Mouse (Mus musculus): ENCODE data around the gene Lingo3. TPM values are rescaled to one million over a fixed set of nuclear protein-coding genes. Genes with fewer than 3 reads are reported as not detected.
"Not testable (repeated sequence)": the region's sequence is repeated elsewhere in the genome, so short reads cannot be mapped to it uniquely, and the experiment has no call there.

Gene Lingo3
- polyA plus RNA-seq, 1 experiment from 2014 or later = 6.2 TPM

- H3K4me1 ChIP-seq (ENCODE audit: control insufficient read depth, insufficient read depth, low read length) = no peaks in the 10 kb centered on the region
- H3K9ac ChIP-seq (replicated peaks; ENCODE audit: low read length) = no peak overlapping the region
- no peaks in the 10 kb centered on the region for H3K36me3 ChIP-seq (ENCODE audit: control insufficient read depth, insufficient read depth, low read length)
- no peak overlapping the region for H3K4me2 ChIP-seq (ENCODE audit: low read length)
- H3K27ac ChIP-seq (replicated peaks; ENCODE audit: low read depth, low read length) = no peak overlapping the region
- no peaks in the 10 kb centered on the region for H3K27me3 ChIP-seq (ENCODE audit: control insufficient read depth, insufficient read depth, low read length)
- H3K4me3 ChIP-seq (replicated peaks; ENCODE audit: low read depth, low read length) = no peak overlapping the region
- ATAC-seq (ENCODE audit: low FRiP score, low TSS enrichment) = no peak
- H3K9me3 ChIP-seq (ENCODE audit: control insufficient read depth, low read length) = no peaks in the 10 kb centered on the region
- WGBS = 60% methylated on average over 3 of the region's 3 CpGs
- DNase-seq = no peak
Measured at GRCm38 (mm10) chr10:80819406-80819805, 24.4 kb downstream of the Lingo3 start.

GRCm38 (mm10) chr10:80818599-80819281 lies 25.1 kb downstream of the Lingo3 start:
- H3K4me3 ChIP-seq (replicated peaks; ENCODE audit: low read depth, low read length) = no peak overlapping the region
- H3K27ac ChIP-seq (replicated peaks; ENCODE audit: low read depth, low read length) = no peak overlapping the region
- no peaks in the 10 kb centered on the region for H3K36me3 ChIP-seq (ENCODE audit: control insufficient read depth, insufficient read depth, low read length)
- WGBS = 60% methylated on average over 6 of the region's 6 CpGs
- H3K27me3 ChIP-seq (ENCODE audit: control insufficient read depth, insufficient read depth, low read length) = no peaks in the 10 kb centered on the region
- H3K9me3 ChIP-seq (ENCODE audit: control insufficient read depth, low read length) = no peaks in the 10 kb centered on the region
- DNase-seq = no peak
- no peak overlapping the region for H3K9ac ChIP-seq (replicated peaks; ENCODE audit: low read length)
- no peak overlapping the region for H3K4me2 ChIP-seq (ENCODE audit: low read length)
- no peak for ATAC-seq (ENCODE audit: low FRiP score, low TSS enrichment)
- H3K4me1 ChIP-seq (ENCODE audit: control insufficient read depth, insufficient read depth, low read length) = no peaks in the 10 kb centered on the region

- not testable (repeated sequence) for H3K27ac ChIP-seq (replicated peaks; ENCODE audit: low read depth, low read length); H3K4me3 ChIP-seq (replicated peaks; ENCODE audit: low read depth, low read length); ATAC-seq (ENCODE audit: low FRiP score, low TSS enrichment); H3K36me3 ChIP-seq (ENCODE audit: control insufficient read depth, insufficient read depth, low read length); DNase-seq; H3K4me2 ChIP-seq (ENCODE audit: low read length); H3K4me1 ChIP-seq (ENCODE audit: control insufficient read depth, insufficient read depth, low read length); H3K9me3 ChIP-seq (ENCODE audit: control insufficient read depth, low read length); H3K27me3 ChIP-seq (ENCODE audit: control insufficient read depth, insufficient read depth, low read length); H3K9ac ChIP-seq (replicated peaks; ENCODE audit: low read length)
- 82% methylated on average over 7 of the region's 7 CpGs for WGBS
Measured at GRCm38 (mm10) chr10:80817955-80818354, 25.9 kb downstream of the Lingo3 start.

GRCm38 (mm10) chr10:80817164-80817563 lies 26.7 kb downstream of the Lingo3 start:
- WGBS = 76% methylated on average over 2 of the region's 2 CpGs
- no peaks in the 10 kb centered on the region for H3K36me3 ChIP-seq (ENCODE audit: control insufficient read depth, insufficient read depth, low read length)

GRCm38 (mm10) chr10:80816303-80816702 lies 27.5 kb downstream of the Lingo3 start:
- ATAC-seq (ENCODE audit: low FRiP score, low TSS enrichment); H3K4me2 ChIP-seq (ENCODE audit: low read length); H3K4me1 ChIP-seq (ENCODE audit: control insufficient read depth, insufficient read depth, low read length); H3K9ac ChIP-seq (replicated peaks; ENCODE audit: low read length); H3K4me3 ChIP-seq (replicated peaks; ENCODE audit: low read depth, low read length); H3K27ac ChIP-seq (replicated peaks; ENCODE audit: low read depth, low read length); H3K9me3 ChIP-seq (ENCODE audit: control insufficient read depth, low read length); H3K27me3 ChIP-seq (ENCODE audit: control insufficient read depth, insufficient read depth, low read length); H3K36me3 ChIP-seq (ENCODE audit: control insufficient read depth, insufficient read depth, low read length); DNase-seq: not testable (repeated sequence)
- WGBS = 76% methylated on average over 3 of the region's 3 CpGs

More at GRCm38 (mm10) chr10:80817164-80817563, 26.7 kb downstream of the Lingo3 start:
- Histone ChIP-seq H3K4me2 (ENCODE audit: low read length) (no peak overlapping the region), H3K9me3 (ENCODE audit: control insufficient read depth, low read length) (no peaks in the 10 kb centered on the region), H3K4me3 (replicated peaks; ENCODE audit: low read depth, low read length) (no peak overlapping the region), H3K27me3 (ENCODE audit: control insufficient read depth, insufficient read depth, low read length) (no peaks in the 10 kb centered on the region), H3K9ac (replicated peaks; ENCODE audit: low read length) (no peak overlapping the region), H3K4me1 (ENCODE audit: control insufficient read depth, insufficient read depth, low read length) (no peaks in the 10 kb centered on the region), H3K27ac (replicated peaks; ENCODE audit: low read depth, low read length) (no peak overlapping the region)
- no peak for ATAC-seq (ENCODE audit: low FRiP score, low TSS enrichment)
- DNase-seq = no peak

- Histone ChIP-seq H3K9ac (replicated peaks; ENCODE audit: low read length) (no peak overlapping the region), H3K36me3 (ENCODE audit: control insufficient read depth, insufficient read depth, low read length) (no peaks in the 10 kb centered on the region), H3K4me1 (ENCODE audit: control insufficient read depth, insufficient read depth, low read length) (no peaks in the 10 kb centered on the region), H3K27me3 (ENCODE audit: control insufficient read depth, insufficient read depth, low read length) (peaks cover 9% of the 10 kb centered on the region), H3K4me3 (replicated peaks; ENCODE audit: low read depth, low read length) (no peak overlapping the region), H3K27ac (replicated peaks; ENCODE audit: low read depth, low read length) (no peak overlapping the region), H3K4me2 (ENCODE audit: low read length) (no peak overlapping the region), H3K9me3 (ENCODE audit: control insufficient read depth, low read length) (no peaks in the 10 kb centered on the region)
- DNase-seq (no peak), ATAC-seq (ENCODE audit: low FRiP score, low TSS enrichment) (no peak)
- WGBS = 70% methylated on average over 7 of the region's 7 CpGs
Measured at GRCm38 (mm10) chr10:80814800-80815199, 29.0 kb downstream of the Lingo3 start.

GRCm38 (mm10) chr10:80813366-80813765 lies 30.5 kb downstream of the Lingo3 start, which contains the start of gene Jsrp1:
Gene Jsrp1 (minus strand): TSS chr10:80813498.
- no peak within 1 kb of the TSS for H3K4me2 ChIP-seq (ENCODE audit: low read length)
- H3K4me1 ChIP-seq (ENCODE audit: control insufficient read depth, insufficient read depth, low read length) = peaks cover 9% of the 10 kb centered on the region
- ATAC-seq (ENCODE audit: low FRiP score, low TSS enrichment) (no peak), DNase-seq (no peak)
- H3K9me3 ChIP-seq (ENCODE audit: control insufficient read depth, low read length) = no peaks in the 10 kb centered on the region
- no peak within 1 kb of the TSS for H3K4me3 ChIP-seq (replicated peaks; ENCODE audit: low read depth, low read length)
- 67% methylated on average over 4 of the region's 4 CpGs for WGBS
- no peak within 1 kb of the TSS for H3K9ac ChIP-seq (replicated peaks; ENCODE audit: low read length)
- H3K36me3 ChIP-seq (ENCODE audit: control insufficient read depth, insufficient read depth, low read length) = no peaks in the 10 kb centered on the region
- no peak within 1 kb of the TSS for H3K27ac ChIP-seq (replicated peaks; ENCODE audit: low read depth, low read length)
- peaks cover 17% of the 10 kb centered on the region for H3K27me3 ChIP-seq (ENCODE audit: control insufficient read depth, insufficient read depth, low read length)

- peaks cover 17% of the 10 kb centered on the region for H3K27me3 ChIP-seq (ENCODE audit: control insufficient read depth, insufficient read depth, low read length)
- no peak overlapping the region for H3K9ac ChIP-seq (replicated peaks; ENCODE audit: low read length)
Measured at GRCm38 (mm10) chr10:80812391-80813041, 31.3 kb downstream of the Lingo3 start.

GRCm38 (mm10) chr10:80810084-80810483 lies 33.8 kb downstream of the Lingo3 start:
- WGBS = 5% methylated on average over 19 of the region's 20 CpGs
- H3K27me3 ChIP-seq (ENCODE audit: control insufficient read depth, insufficient read depth, low read length) = peaks cover 17% of the 10 kb centered on the region

More at GRCm38 (mm10) chr10:80812391-80813041, 31.3 kb downstream of the Lingo3 start:
- Histone ChIP-seq H3K36me3 (ENCODE audit: control insufficient read depth, insufficient read depth, low read length) (no peaks in the 10 kb centered on the region), H3K4me3 (replicated peaks; ENCODE audit: low read depth, low read length) (no peak overlapping the region), H3K4me2 (ENCODE audit: low read length) (no peak overlapping the region), H3K4me1 (ENCODE audit: control insufficient read depth, insufficient read depth, low read length) (peaks cover 17% of the 10 kb centered on the region), H3K9me3 (ENCODE audit: control insufficient read depth, low read length) (no peaks in the 10 kb centered on the region), H3K27ac (replicated peaks; ENCODE audit: low read depth, low read length) (no peak overlapping the region)
- WGBS = 66% methylated on average over 5 of the region's 5 CpGs
- DNase-seq (no peak), ATAC-seq (ENCODE audit: low FRiP score, low TSS enrichment) (no peak)

More at GRCm38 (mm10) chr10:80810084-80810483, 33.8 kb downstream of the Lingo3 start:
- H3K4me2 ChIP-seq (ENCODE audit: low read length) = no peak overlapping the region
- no peaks in the 10 kb centered on the region for H3K9me3 ChIP-seq (ENCODE audit: control insufficient read depth, low read length)
- DNase-seq (no peak), ATAC-seq (ENCODE audit: low FRiP score, low TSS enrichment) (no peak)
- H3K4me3 ChIP-seq (replicated peaks; ENCODE audit: low read depth, low read length) = no peak overlapping the region
- H3K36me3 ChIP-seq (ENCODE audit: control insufficient read depth, insufficient read depth, low read length) = peaks cover 5% of the 10 kb centered on the region
- H3K9ac ChIP-seq (replicated peaks; ENCODE audit: low read length) = no peak overlapping the region
- peaks cover 27% of the 10 kb centered on the region for H3K4me1 ChIP-seq (ENCODE audit: control insufficient read depth, insufficient read depth, low read length)
- H3K27ac ChIP-seq (replicated peaks; ENCODE audit: low read depth, low read length) = no peak overlapping the region

Measured in midbrain, embryonic 14.5 days (tissue).